Mouse (Mus musculus) hindbrain, embryonic 14.5 days (tissue): ENCODE measurements around the gene Tmem30c. TPM values are rescaled to one million over a fixed set of nuclear protein-coding genes. Genes with fewer than 3 reads are reported as not detected.
"Not testable (repeated sequence)": the region's sequence is repeated elsewhere in the genome, so short reads cannot be mapped to it uniquely, and the experiment has no call there.

Experiments
- ATAC-seq: fragments of 200-750 bp; cut with Nextera tagmentation; 2 replicates; pipeline ENCODE4 v1.8.0; 2017; ENCODE audit warnings: moderate number of reproducible peaks, mild to moderate bottlenecking, moderate TSS enrichment, moderate library complexity; ENCODE audit not compliant: low FRiP score
- DNase-seq: peaks from one replicate; pipeline ENCODE4 v3.0.0-alpha.2; 2015; ENCODE audit warnings: low spot score
- H3K27ac ChIP-seq: fragments of 300-500 bp; sonication (generic); 2 replicates; pipeline ENCODE4 v1.5.1; 2014; ENCODE audit warnings: mild to moderate bottlenecking, moderate library complexity
- H3K27me3 ChIP-seq: fragments of 300-500 bp; sonication (generic); 2 replicates; pipeline ENCODE4 v1.6.1; 2014; ENCODE audit warnings: mild to moderate bottlenecking, low read length, mixed read lengths; ENCODE audit not compliant: control insufficient read depth, insufficient read depth
- H3K36me3 ChIP-seq: fragments of 300-500 bp; sonication (generic); replicated peaks from 2 replicates; pipeline ENCODE4 v1.6.1; 2014; ENCODE audit not compliant: control insufficient read depth, insufficient read depth
- H3K4me1 ChIP-seq: fragments of 300-500 bp; sonication (generic); replicated peaks from 2 replicates; pipeline ENCODE4 v1.6.1; 2014; ENCODE audit warnings: antibody characterized with exemption, low read length, mixed read lengths; ENCODE audit not compliant: control insufficient read depth, insufficient read depth
- H3K4me2 ChIP-seq: fragments of 300-500 bp; sonication (generic); replicated peaks from 2 replicates; pipeline ENCODE4 v1.6.1; 2014; ENCODE audit warnings: mild to moderate bottlenecking, moderate library complexity
- H3K4me3 ChIP-seq: fragments of 300-500 bp; sonication (generic); replicated peaks from 2 replicates; pipeline ENCODE4 v1.5.1; 2014; ENCODE audit warnings: mild to moderate bottlenecking, low read length
- H3K9ac ChIP-seq: fragments of 300-500 bp; sonication (generic); 2 replicates; pipeline ENCODE4 v1.6.1; 2014
- H3K9me3 ChIP-seq: fragments of 300-500 bp; sonication (generic); 2 replicates; pipeline ENCODE4 v1.6.1; 2016; ENCODE audit warnings: low read length; ENCODE audit not compliant: control insufficient read depth
- WGBS: fragments of 180-500 bp; shearing (Covaris S2); extraction: QIAGEN DNeasy Blood & Tissue Kit; methylation state at CpG from one replicate; pipeline ENCODE4 v1.1.7; 2014; 5-methylcytosine and 5-hydroxymethylcytosine counted together
- polyA plus RNA-seq: library from polyadenylated mRNA; unstranded; fragments of >200 nt; fragmentation: Nextera tagmentation; extraction: Ambion mirVana; gene quantifications from 2 replicates; pipeline ENCODE4 v1.2.1, GENCODE M21; 2014

The Tmem30c gene
- polyA plus RNA-seq, 1 experiment from 2014 or later: 0.43 TPM

DNA sequence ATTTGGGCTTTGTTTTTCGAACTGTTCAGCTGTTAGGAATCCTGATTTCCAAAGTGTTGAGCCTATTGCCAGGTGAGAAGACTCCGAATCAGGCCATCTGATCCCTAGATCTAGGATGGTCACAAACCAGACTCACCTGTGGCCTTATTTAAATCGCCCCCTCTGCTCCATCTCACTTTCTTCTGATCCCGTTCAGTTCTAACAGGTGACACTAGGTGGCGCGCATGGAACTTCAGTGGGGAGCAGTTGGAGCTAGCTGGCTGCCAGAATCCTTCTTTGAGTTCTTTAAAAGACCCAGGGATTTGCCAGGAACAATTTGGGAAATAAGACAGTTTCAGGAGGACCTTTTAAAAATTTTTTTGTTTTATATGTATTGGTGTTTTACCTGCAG is 48.8 kb downstream of the Tmem30c start:
- Histone ChIP-seq H3K27ac (no peak overlapping the region), H3K4me1 (no peaks in the 10 kb centered on the region), H3K27me3 (no peaks in the 10 kb centered on the region), H3K9ac (no peak overlapping the region), H3K4me3 (no peak overlapping the region), H3K9me3 (no peaks in the 10 kb centered on the region), H3K4me2 (no peak overlapping the region), H3K36me3 (no peaks in the 10 kb centered on the region)
- 11% methylated on average over 6 of the region's 6 CpGs for WGBS
- peak; percentile 89 for DNase-seq
- ATAC-seq: peak; percentile 82

DNA sequence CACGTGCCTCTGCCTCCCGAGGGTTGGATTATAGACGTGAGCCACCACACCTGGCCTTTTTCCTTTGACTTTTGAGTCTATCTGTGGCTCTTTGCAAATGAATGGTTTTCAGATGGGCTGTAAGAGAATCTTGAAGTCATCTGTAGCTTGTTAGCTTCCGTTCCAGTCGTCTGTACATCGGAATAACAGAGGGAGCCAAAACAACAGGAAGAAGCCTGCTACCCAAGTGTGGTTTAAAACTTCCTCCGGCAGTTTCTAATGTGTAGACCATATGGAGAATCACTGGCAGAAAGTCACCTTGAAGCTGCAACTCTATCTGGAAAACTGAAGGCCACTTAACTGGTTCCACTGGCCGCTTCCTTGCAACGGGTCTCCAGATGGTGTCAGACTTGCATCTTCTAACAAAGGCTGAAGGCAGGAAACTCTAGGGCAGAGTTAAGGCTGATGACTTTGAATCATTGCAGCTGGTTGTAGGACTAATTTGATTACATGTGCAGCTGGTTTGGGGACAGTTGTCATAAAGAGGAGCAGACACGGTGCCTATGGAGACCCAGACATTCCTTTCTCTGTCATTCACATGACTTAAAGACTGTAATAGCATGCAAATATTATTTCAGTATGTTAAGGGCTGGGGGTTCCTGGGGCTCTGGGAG is 49.3 kb downstream of the Tmem30c start:
- no peak for ATAC-seq
- H3K27me3 ChIP-seq: no peaks in the 10 kb centered on the region
- no peak overlapping the region for H3K9ac ChIP-seq
- H3K4me2 ChIP-seq: no peak overlapping the region
- H3K4me1 ChIP-seq: no peaks in the 10 kb centered on the region
- no peaks in the 10 kb centered on the region for H3K9me3 ChIP-seq
- H3K27ac ChIP-seq: no peak overlapping the region
- H3K4me3 ChIP-seq: no peak overlapping the region
- H3K36me3 ChIP-seq: no peaks in the 10 kb centered on the region
- no peak for DNase-seq
- 65% methylated on average over 10 of the region's 10 CpGs for WGBS

DNA sequence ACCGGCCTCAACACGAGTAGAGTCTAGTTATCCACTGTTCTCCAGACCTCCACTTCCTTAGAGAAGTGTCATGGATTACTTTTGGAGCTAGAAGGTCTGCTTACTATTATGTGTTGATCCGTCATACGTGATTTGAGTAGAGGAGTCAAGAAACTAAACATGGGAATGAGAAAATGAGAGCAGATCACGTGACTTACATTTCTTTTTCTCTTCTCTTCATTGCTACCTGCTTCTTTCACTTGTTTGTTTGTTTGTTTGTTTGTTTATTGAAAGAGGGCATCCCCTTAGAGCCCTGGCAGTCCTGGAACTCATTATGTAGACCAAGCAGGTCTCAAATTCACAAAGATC is 49.8 kb downstream of the Tmem30c start:
- H3K9ac ChIP-seq: no peak overlapping the region
- H3K4me1 ChIP-seq: no peaks in the 10 kb centered on the region
- WGBS: 86% methylated on average over 5 of the region's 5 CpGs
- H3K36me3 ChIP-seq: no peaks in the 10 kb centered on the region
- H3K27ac ChIP-seq: no peak overlapping the region
- DNase-seq: no peak
- H3K27me3 ChIP-seq: no peaks in the 10 kb centered on the region
- no peaks in the 10 kb centered on the region for H3K9me3 ChIP-seq
- ATAC-seq: no peak
- H3K4me2 ChIP-seq: no peak overlapping the region
- H3K4me3 ChIP-seq: no peak overlapping the region

DNA sequence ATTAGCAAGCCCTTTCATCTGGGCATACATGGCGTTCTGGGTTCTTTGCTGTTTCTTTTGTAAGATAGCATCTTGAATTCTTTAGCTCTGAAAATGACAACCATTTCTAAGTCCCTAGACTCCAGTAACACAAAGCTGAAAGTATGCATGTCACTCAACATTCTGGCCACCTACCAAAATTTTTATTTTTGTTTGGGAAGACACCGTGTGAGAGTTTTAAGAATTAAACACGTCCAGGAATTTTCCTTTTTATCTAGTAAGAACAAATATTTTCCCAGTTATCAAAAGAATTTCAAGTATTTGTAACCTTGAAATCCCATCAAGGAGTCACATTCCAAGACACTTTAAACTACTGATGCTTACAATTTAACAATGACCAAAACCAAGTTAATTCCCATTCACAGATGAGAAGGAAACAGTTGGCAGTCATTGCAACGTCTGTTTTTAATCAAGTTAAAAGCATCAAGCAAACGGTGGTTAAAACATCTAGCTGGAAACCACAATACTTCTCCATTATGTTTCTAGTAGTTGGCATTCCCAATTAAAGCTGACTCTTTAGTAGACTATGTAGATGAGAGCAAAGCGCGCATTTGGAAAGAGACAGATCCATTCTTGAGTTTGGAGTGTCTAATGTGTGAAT is 56.7 kb downstream of the Tmem30c start:
- DNase-seq (no peak), ATAC-seq (no peak)
- no peaks in the 10 kb centered on the region for H3K36me3 ChIP-seq
- no peak overlapping the region for H3K9ac ChIP-seq
- no peaks in the 10 kb centered on the region for H3K4me1 ChIP-seq
- H3K27me3 ChIP-seq: no peaks in the 10 kb centered on the region
- no peak overlapping the region for H3K4me3 ChIP-seq
- no peak overlapping the region for H3K4me2 ChIP-seq
- no peak overlapping the region for H3K27ac ChIP-seq
- 76% methylated on average over 7 of the region's 7 CpGs for WGBS
- H3K9me3 ChIP-seq: no peaks in the 10 kb centered on the region

- not testable (repeated sequence) for H3K36me3 ChIP-seq
- H3K9ac ChIP-seq: peak overlapping the region; percentile 31; the same call in 1 of the 2 replicates
These were observed 60.7 kb downstream of the Tmem30c start for GRCm38 (mm10) chr16:57231937-57232310.

GRCm38 (mm10) chr16:57231089-57231936 is 61.4 kb downstream of the Tmem30c start, which contains the start of gene Tbc1d23:
TSS of gene Tbc1d23 (minus strand) at chr16:57231504.
- Histone ChIP-seq H3K4me2 (peak within 1 kb of the TSS; percentile 63), H3K27me3 (no peaks in the 10 kb centered on the region), H3K4me1 (peaks cover 9% of the 10 kb centered on the region), H3K9me3 (no peaks in the 10 kb centered on the region), H3K36me3 (no peaks in the 10 kb centered on the region), H3K9ac (peak within 1 kb of the TSS; percentile 88), H3K4me3 (peak within 1 kb of the TSS; percentile 81), H3K27ac (peak within 1 kb of the TSS; percentile 81)
- peak; percentile 97 for DNase-seq
- ATAC-seq: peak; percentile 99
- WGBS: under 1% methylated on average over 42 of the region's 42 CpGs

More at GRCm38 (mm10) chr16:57231937-57232310, 60.7 kb downstream of the Tmem30c start:
- not testable (repeated sequence) for H3K4me1 ChIP-seq, H3K27me3 ChIP-seq, DNase-seq, H3K9me3 ChIP-seq, H3K27ac ChIP-seq, ATAC-seq
- 76% methylated on average over 4 of the region's 5 CpGs for WGBS
- Histone ChIP-seq H3K4me2 (peak overlapping the region; percentile 63), H3K4me3 (peak overlapping the region; percentile 81)

DNA sequence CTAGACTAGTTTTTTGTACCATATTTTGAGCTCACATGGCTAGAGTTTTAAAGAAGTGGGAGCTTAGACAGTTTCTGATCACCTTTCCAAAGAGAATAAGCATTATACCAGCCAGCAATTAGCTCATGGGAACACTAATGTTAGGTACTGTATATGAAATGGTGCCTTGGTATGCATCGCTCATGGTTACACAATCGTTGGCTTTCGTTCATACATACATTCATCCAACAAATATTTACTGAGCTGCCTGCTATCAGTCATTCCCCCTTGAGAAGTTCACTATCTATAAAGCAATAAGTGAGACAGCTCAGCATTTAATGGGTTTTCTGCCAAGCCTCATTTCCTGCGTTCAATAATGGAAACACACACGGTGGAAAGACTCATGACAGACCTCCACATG is 66.2 kb downstream of the Tmem30c start:
- DNase-seq: no peak
- 86% methylated on average over 5 of the region's 5 CpGs for WGBS

DNA sequence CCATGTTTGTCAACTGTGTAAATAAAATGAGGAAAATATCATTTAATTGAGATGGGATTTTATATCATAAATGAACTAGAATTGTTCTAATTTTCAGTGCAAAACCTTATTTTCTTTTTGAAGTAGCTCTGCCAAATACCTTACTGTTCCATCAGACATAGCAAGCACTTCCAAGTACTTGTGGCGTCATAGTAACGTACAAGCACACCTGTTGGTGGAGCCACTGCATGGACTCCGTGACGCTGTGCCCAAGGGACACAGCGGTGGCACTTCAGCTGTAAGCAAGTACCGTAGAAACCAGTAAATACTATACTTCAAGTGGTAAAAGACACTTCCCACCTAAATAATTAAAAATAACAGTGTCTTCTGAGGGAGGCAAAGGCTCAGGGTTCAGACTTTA is 72.3 kb downstream of the Tmem30c start:
- no peaks in the 10 kb centered on the region for H3K9me3 ChIP-seq
- WGBS: 95% methylated on average over 6 of the region's 6 CpGs
- no peak overlapping the region for H3K9ac ChIP-seq
- no peaks in the 10 kb centered on the region for H3K27me3 ChIP-seq
- H3K36me3 ChIP-seq: peaks cover 16% of the 10 kb centered on the region
- H3K4me3 ChIP-seq: no peak overlapping the region
- no peak for ATAC-seq
- DNase-seq: no peak
- H3K4me2 ChIP-seq: no peak overlapping the region
- no peak overlapping the region for H3K27ac ChIP-seq
- H3K4me1 ChIP-seq: no peaks in the 10 kb centered on the region

More for the DNA sequence above, 66.2 kb downstream of the Tmem30c start:
- no peak overlapping the region for H3K27ac ChIP-seq
- H3K4me1 ChIP-seq: peaks cover 9% of the 10 kb centered on the region
- H3K4me2 ChIP-seq: no peak overlapping the region
- no peaks in the 10 kb centered on the region for H3K36me3 ChIP-seq
- no peaks in the 10 kb centered on the region for H3K27me3 ChIP-seq
- no peak overlapping the region for H3K4me3 ChIP-seq
- H3K9ac ChIP-seq: no peak overlapping the region
- no peak for ATAC-seq
- no peaks in the 10 kb centered on the region for H3K9me3 ChIP-seq
